Mouse (Mus musculus) liver, embryonic 18 days (tissue): Measurements from ENCODE around the gene Olfr638. TPM values are rescaled to one million over a fixed set of nuclear protein-coding genes. Genes with fewer than 3 reads are reported as not detected.

Experiments used
- polyA plus RNA-seq: library from polyadenylated mRNA; depleted of rRNA; stranded (reverse); fragments of >200 nt; gene quantifications from 2 replicates; pipeline ENCODE4 v1.2.3, GENCODE M21; 2012; rRNA removed

The Olfr638 gene
- polyA plus RNA-seq: 0.04 TPM in 1 of 2 replicates, not detected in the other

DNA sequence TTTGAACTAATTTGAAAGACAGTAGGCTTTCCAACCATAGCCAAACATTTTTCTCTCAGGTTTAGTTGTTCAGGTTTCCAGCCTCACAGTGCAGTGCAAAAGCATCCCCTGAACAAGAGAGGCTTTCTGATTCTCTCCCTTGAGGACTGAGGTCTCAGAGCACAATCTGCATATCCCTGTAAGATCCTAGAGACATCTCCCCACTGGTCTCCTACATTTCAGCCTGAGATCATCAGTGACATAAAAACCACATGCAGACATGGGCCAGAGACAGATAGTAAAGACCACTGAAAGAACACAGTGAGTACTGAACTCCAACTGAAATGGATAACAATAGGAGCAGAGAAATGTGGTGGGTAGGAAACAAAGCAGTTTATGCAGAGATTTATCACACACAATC is at the start of gene Olfr638:
Olfr638 (plus strand) TSS at position 301 of the 400 bp plus-strand sequence.

DNA sequence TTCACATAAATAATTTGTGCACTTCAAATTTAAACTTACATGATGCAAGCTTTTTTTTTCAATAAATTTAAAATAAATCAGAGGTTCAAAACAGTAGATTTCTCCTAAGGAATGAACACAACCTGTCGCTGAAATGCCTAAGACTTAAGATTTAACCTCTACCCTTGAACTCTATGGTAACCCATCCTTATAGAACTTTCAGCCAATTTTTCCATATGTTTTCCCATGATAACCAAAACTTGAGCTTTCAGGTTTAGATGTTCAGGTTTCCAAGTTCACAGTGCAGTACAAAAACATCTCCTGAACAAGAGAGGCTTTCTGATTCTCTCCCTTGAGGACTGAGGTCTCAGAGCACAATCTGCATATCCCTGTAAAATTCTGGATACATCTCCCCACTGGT is 27.7 kb upstream of the Olfr638 start, which contains the start of gene Olfr635:
Olfr635 (plus strand) TSS at position 301 of the 400 bp plus-strand sequence.

DNA sequence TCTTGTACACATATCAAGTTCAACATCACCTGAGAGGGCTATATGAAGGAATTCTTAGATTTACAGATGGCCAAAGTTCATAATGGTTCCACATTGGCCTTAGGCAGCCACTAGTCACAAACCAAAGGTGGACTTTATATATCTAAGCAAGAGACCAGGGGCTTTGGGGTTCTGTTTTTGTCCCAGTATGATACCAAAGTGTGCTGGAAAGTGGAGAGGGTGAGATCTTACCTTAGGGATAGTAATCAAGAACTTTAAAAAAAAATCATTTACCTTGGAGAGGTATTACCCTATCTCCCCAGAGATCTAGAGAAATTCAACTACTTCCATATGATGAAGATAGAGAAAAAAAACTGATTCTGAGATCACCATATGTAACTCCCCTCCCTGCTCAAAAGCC is 18.7 kb downstream of the Olfr638 start, which contains the start of gene Olfr639:
Olfr639 (minus strand) TSS at position 101 of the 400 bp plus-strand sequence.

DNA sequence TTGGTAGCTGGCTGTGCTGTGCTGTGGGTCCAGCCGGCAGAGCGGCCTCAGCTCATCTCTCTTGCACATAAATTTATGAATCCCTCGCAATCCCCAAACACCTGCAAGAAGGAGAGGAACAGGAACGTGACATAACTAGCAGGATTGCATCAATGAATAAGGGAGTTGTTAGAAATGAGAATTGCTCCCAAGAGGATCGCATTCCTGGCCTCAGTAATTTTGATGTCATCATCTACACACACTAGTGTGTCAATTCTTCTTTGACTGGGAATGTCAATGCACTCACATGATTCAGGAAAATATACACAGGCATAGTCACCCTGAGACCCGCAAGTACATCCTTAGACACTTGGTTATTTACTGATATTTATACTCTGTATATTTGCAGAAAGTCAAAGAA is 26.9 kb downstream of the Olfr638 start, which contains the start of gene Olfr640:
Olfr640 (minus strand) TSS at position 101 of the 400 bp plus-strand sequence.

DNA sequence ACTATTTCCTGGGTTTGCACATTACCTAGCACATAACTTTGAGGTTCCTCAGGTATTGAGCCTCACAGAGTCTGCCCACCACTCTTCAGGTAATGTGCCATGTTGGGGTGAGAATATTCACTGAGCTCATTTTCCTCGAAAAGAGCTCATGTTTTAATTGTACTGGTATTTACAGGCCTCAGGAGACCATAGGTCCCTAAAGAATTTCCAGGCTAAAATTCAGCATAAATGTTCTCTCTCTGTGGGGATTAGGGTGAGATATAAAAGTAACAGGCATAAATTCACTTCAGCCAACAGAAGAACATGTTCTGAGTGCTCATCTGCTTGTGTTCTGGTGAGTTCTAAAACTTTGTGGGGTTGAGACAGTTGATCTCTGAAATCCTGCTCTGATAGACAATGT is 36.6 kb downstream of the Olfr638 start, which contains the start of gene Olfr641:
Olfr641 (plus strand) TSS at position 301 of the 400 bp plus-strand sequence.

DNA sequence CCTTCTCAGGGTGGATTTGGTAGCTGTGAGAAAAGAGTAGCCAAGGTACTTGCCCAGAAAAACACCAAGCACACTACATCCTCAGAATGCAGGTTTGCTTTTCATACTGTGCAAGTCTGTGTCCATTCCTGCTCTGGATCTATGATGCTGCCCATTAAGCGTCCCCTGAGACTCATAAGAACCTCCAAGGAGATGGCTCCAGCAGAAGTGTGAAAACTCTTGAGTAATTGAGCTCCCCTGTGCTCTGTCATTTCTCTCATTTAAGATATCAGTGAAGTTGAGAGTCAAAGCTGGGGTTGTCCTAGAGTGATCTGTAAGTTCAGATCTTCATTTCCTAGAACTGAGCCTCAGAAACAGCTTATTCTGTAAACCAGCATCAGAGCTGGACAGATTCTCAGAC is 54.0 kb downstream of the Olfr638 start, which contains the start of gene Olfr642:
Olfr642 (minus strand) TSS at position 101 of the 400 bp plus-strand sequence.

Other genes starting within 250 kb of the Olfr638 start
- gene Olfr630, start 241.4 kb upstream of the Olfr638 start, polyA plus RNA-seq: 0.01 and 0.02 TPM in 2 replicates
- gene Olfr69, start 227.2 kb upstream of the Olfr638 start, polyA plus RNA-seq: 0.03 TPM in 1 of 2 replicates, not detected in the other
- 0.04 and 0.08 TPM in 2 replicates for gene Olfr68, start 219.0 kb upstream of the Olfr638 start, polyA plus RNA-seq
- 0.01 TPM in 2 replicates for gene Olfr67, start 206.9 kb upstream of the Olfr638 start, polyA plus RNA-seq
- gene Hbb-bt, start 184.8 kb upstream of the Olfr638 start, polyA plus RNA-seq: 28,363 and 31,511 TPM in 2 replicates
- 108,653 and 122,218 TPM in 2 replicates for gene Hbb-bs, start 170.7 kb upstream of the Olfr638 start, polyA plus RNA-seq
- gene Hbb-bh2, start 158.2 kb upstream of the Olfr638 start, polyA plus RNA-seq: not detected in 2 replicates
- gene Hbb-bh1, start 155.6 kb upstream of the Olfr638 start, polyA plus RNA-seq: 3.5 and 3.6 TPM in 2 replicates
- gene Hbb-y, start 145.5 kb upstream of the Olfr638 start, polyA plus RNA-seq: 8.8 and 9.9 TPM in 2 replicates
- gene Olfr66, start 112.5 kb upstream of the Olfr638 start, polyA plus RNA-seq: not detected in 2 replicates
- gene Olfr64, start 104.3 kb upstream of the Olfr638 start, polyA plus RNA-seq: not detected in 2 replicates
- gene Olfr65, start 95.3 kb upstream of the Olfr638 start, polyA plus RNA-seq: not detected in 2 replicates
- 0.23 and 0.30 TPM in 2 replicates for gene Olfr631, start 69.9 kb upstream of the Olfr638 start, polyA plus RNA-seq
- 0.49 and 0.53 TPM in 2 replicates for gene Olfr632, start 64.4 kb upstream of the Olfr638 start, polyA plus RNA-seq
- 0.01 TPM in 1 of 2 replicates, not detected in the other for gene Olfr633, start 54.3 kb upstream of the Olfr638 start, polyA plus RNA-seq
- gene Olfr635, start 27.6 kb upstream of the Olfr638 start, polyA plus RNA-seq: 0.01 TPM in 1 of 2 replicates, not detected in the other
- not detected in 2 replicates for gene Olfr639, start 18.6 kb downstream of the Olfr638 start, polyA plus RNA-seq
- gene Olfr640, start 26.8 kb downstream of the Olfr638 start, polyA plus RNA-seq: not detected in 2 replicates
- gene Olfr641, start 36.7 kb downstream of the Olfr638 start, polyA plus RNA-seq: not detected in 2 replicates
- gene Olfr642, start 53.9 kb downstream of the Olfr638 start, polyA plus RNA-seq: not detected in 2 replicates
- not detected in 2 replicates for gene 4930516K23Rik, start 62.7 kb downstream of the Olfr638 start, polyA plus RNA-seq
- not detected in 2 replicates for gene Olfr644, start 73.1 kb downstream of the Olfr638 start, polyA plus RNA-seq
- gene Olfr645, start 86.7 kb downstream of the Olfr638 start, polyA plus RNA-seq: not detected in 2 replicates
- gene Olfr646, start 106.1 kb downstream of the Olfr638 start, polyA plus RNA-seq: not detected in 2 replicates
- not detected in 2 replicates for gene Ubqln5, start 131.1 kb downstream of the Olfr638 start, polyA plus RNA-seq
- gene Olfr643, start 138.7 kb downstream of the Olfr638 start, polyA plus RNA-seq: not detected in 2 replicates
- gene Ubqln3, start 144.5 kb downstream of the Olfr638 start, polyA plus RNA-seq: not detected in 2 replicates
- not detected in 2 replicates for gene Ubqlnl, start 151.8 kb downstream of the Olfr638 start, polyA plus RNA-seq
- gene Olfm5, start 166.1 kb downstream of the Olfr638 start, polyA plus RNA-seq: not detected in 2 replicates
- gene Olfr648, start 184.6 kb downstream of the Olfr638 start, polyA plus RNA-seq: 0.01 and 0.03 TPM in 2 replicates
- gene Olfr649, start 197.2 kb downstream of the Olfr638 start, polyA plus RNA-seq: not detected in 2 replicates
- 0.81 and 0.87 TPM in 2 replicates for gene Trim6, start 220.0 kb downstream of the Olfr638 start, polyA plus RNA-seq
- 7.1 and 9.7 TPM in 2 replicates for gene Trim34a, start 245.7 kb downstream of the Olfr638 start, polyA plus RNA-seq